33 mouse cellular contexts compared by ENCODE assay signal in the genomic region with DNA sequence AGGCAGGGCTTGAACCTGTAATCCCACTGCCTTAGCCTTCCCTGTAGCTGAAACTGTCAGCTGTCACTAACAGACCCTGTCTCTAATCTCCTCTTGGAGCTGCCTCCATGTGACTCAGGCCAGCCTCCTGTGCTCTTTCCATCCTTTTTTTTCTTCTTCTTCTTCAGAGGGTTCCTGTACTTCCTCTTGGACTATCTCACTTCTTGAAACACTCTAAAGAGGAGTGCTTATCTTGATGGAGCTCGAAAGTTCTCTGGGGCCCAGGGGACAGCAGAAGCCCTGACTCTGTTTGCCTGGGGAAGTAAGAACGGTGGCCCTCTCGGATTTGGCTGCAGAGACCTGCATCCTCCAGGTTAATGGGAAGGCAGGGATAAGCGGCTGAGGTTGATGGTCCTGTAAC. TPM values are rescaled to one million over a fixed set of nuclear protein-coding genes. Genes with fewer than 3 reads are reported as not detected.
A peak's percentile ranks its signal among the peaks of the same experiment; 100 is the strongest.
DNase-seq lines count a peak whose midpoint lies in the region; ATAC-seq and TF ChIP-seq lines count a peak whose summit lies in the region.
"Had no signal": no experiment of that assay in that cellular context is flagged by ENCODE, and none has a peak within 500 bp of the region (broad histone marks: within the 10 kb centered on the region; RNA-seq: fewer than 3 reads in every experiment).

No protein-coding gene starts in this region.

- 82% methylated on average over 4 of the region's 4 CpGs for WGBS in midbrain, embryonic 10.5 days

- H3K9ac ChIP-seq in CH12.LX (ENCODE audit: insufficient read depth, low read depth), result no peak overlapping the region
- H3K9ac ChIP-seq: heart, embryonic 13.5 days; hindbrain, embryonic 14.5 days; limb, embryonic 12.5 days; liver, embryonic 14.5 days; midbrain, embryonic 15.5 days; neural tube, embryonic 15.5 days had no signal

- TF ChIP-seq RAD21 in CH12.LX (IDR thresholded peaks at IDR 0.05; ENCODE audit: low read depth, low read length), result no peak

- no peak for TF ChIP-seq POLR2A in CH12.LX (IDR thresholded peaks at IDR 0.05; ENCODE audit: low read depth, low read length)

- no peak overlapping the region for H3K27ac ChIP-seq in gastrocnemius, adult 2 months
- no peak overlapping the region for H3K27ac ChIP-seq in CH12.LX (ENCODE audit: insufficient read depth, low read depth)
- H3K27ac ChIP-seq in midbrain, embryonic 10.5 days (replicated peaks), result no peak overlapping the region
- H3K27ac ChIP-seq: heart, embryonic 13.5 days; hindbrain, embryonic 14.5 days; limb, embryonic 12.5 days; liver, embryonic 14.5 days; midbrain, embryonic 15.5 days; neural tube, embryonic 15.5 days; stomach, postnatal 0 days had no signal

- H3K4me3 ChIP-seq in gastrocnemius, adult 2 months, result 0 out of 2 replicates have a peak overlapping the region, but pooled peaks have one; percentile 9
- H3K4me3 ChIP-seq in CH12.LX (replicated peaks in 1 of 3; ENCODE audit: low read depth in 2 of 3, low read length in 2 of 3, poor library complexity in 1 of 3), result no peak overlapping the region
- H3K4me3 ChIP-seq in midbrain, embryonic 10.5 days, result no peak overlapping the region
- H3K4me3 ChIP-seq: erythroblast, embryonic 14.5 days; heart, embryonic 13.5 days; limb, embryonic 12.5 days; midbrain, embryonic 15.5 days; neural tube, embryonic 15.5 days had no signal

- no peak overlapping the region for H3K4me2 ChIP-seq in CH12.LX (ENCODE audit: insufficient read depth, low read depth, poor library complexity, severe bottlenecking)
- H3K4me2 ChIP-seq: heart, embryonic 13.5 days; hindbrain, embryonic 14.5 days; limb, embryonic 12.5 days; midbrain, embryonic 15.5 days; neural tube, embryonic 15.5 days had no signal

- H3K9me3 ChIP-seq in CH12.LX (replicated peaks; ENCODE audit: low read length), result no peaks in the 10 kb centered on the region
- no peaks in the 10 kb centered on the region for H3K9me3 ChIP-seq in midbrain, embryonic 10.5 days (replicated peaks)
- H3K9me3 ChIP-seq: heart, embryonic 13.5 days; limb, embryonic 12.5 days; midbrain, embryonic 15.5 days; neural tube, embryonic 15.5 days had no signal

- intact Hi-C loops in gastrocnemius, adult 2 months (cut with DNase I), result no loop called here

- H3K27me3 ChIP-seq in CH12.LX (replicated peaks), result no peaks in the 10 kb centered on the region
- peaks cover under 1% of the 10 kb centered on the region; the same call in 1 of the 2 replicates for H3K27me3 ChIP-seq in midbrain, embryonic 10.5 days (ENCODE audit: low read depth, poor library complexity, severe bottlenecking)
- H3K27me3 ChIP-seq: limb, embryonic 12.5 days; midbrain, embryonic 15.5 days; neural tube, embryonic 15.5 days had no signal

- H3K36me3 ChIP-seq in CH12.LX (replicated peaks in 1 of 2; ENCODE audit: control insufficient read depth in 1 of 2, insufficient read depth in 1 of 2, low read length in 1 of 2), result peaks cover 0 to 2% of the 10 kb centered on the region in 2 experiments
- H3K36me3 ChIP-seq in midbrain, embryonic 10.5 days, result no peaks in the 10 kb centered on the region
- H3K36me3 ChIP-seq: heart, embryonic 13.5 days; limb, embryonic 12.5 days; midbrain, embryonic 15.5 days; neural tube, embryonic 15.5 days had no signal

- peak; percentile 14; the same call in 1 of the 2 replicates for TF ChIP-seq EP300 in CH12.LX (IDR thresholded peaks at IDR 0.05; ENCODE audit: low read length)

- DNase-seq in gastrocnemius, adult 2 months, result no peak
- DNase-seq in gastrocnemius, postnatal 25 days, result no peak
- DNase-seq in CH12.LX (ENCODE audit: extremely low read depth), result peak; percentile 29
- no peak for DNase-seq in cerebellum, adult 18-20 months
- no peak for DNase-seq in midbrain, embryonic 10.5 days (ENCODE audit: low spot score)
- no peak for DNase-seq in ovary, adult 18-20 months (ENCODE audit: low spot score)
- DNase-seq: adrenal gland, postnatal 25 days; cerebellum, adult 9-11 months; heart, postnatal 10 days; kidney, postnatal 14 days; layer of hippocampus, adult 9-11 months; lung, postnatal 36 days; right cerebral cortex, postnatal 25 days; spleen, adult 18-20 months; thymus, adult 2 months had no signal

- dilution Hi-C loops in CH12.LX (cut with MboI; ENCODE audit: extremely low pct_ligation_motif_present, extremely low pct_unique_long_range_greater_than_20kb, low sequenced_read_pairs), result loop anchor here (25.0 kb wide), 1 partner anchor 217 kb away; a partner anchor contains a TSS

- peaks cover 21 to 54% of the 10 kb centered on the region in 2 experiments for H3K4me1 ChIP-seq in CH12.LX (ENCODE audit: control insufficient read depth in 1 of 2, insufficient read depth in 2 of 2)
- H3K4me1 ChIP-seq in midbrain, embryonic 10.5 days, result peaks cover 8% of the 10 kb centered on the region; the same call in 1 of the 2 replicates
- H3K4me1 ChIP-seq: limb, embryonic 12.5 days; neural tube, embryonic 15.5 days had no signal

- TF ChIP-seq CTCF in gastrocnemius, adult 2 months (IDR thresholded peaks at IDR 0.05), result no peak
- TF ChIP-seq CTCF in CH12.LX (conservative IDR thresholded peaks at IDR 0.05 in 1 of 2, IDR thresholded peaks at IDR 0.05 in 1 of 2; ENCODE audit: low read depth in 2 of 2, low read length in 2 of 2), result no peak

- no peaks in the 10 kb centered on the region for H3K79me2 ChIP-seq in CH12.LX (replicated peaks; ENCODE audit: control insufficient read depth, extremely low read depth, insufficient read depth, poor library complexity, severe bottlenecking)

- in situ Hi-C loops in CH12.LX (cut with MboI; ENCODE audit: low pct_ligation_motif_present, low pct_unique_long_range_greater_than_20kb, low sequenced_read_pairs), result loop anchor here (5.0 kb wide), 1 partner anchor 53 kb away; a partner anchor contains a TSS

- ATAC-seq in common myeloid progenitor, adult 5-6 weeks (replicated peaks; ENCODE audit: low read depth, poor library complexity, severe bottlenecking), result peak; percentile 29; the same call in 1 of the 2 replicates
- peak; percentile 41 for ATAC-seq in megakaryocyte, adult 5-6 weeks (ENCODE audit: poor library complexity, severe bottlenecking)
- ATAC-seq: forebrain, embryonic 16.5 days; intestine, postnatal 0 days; midbrain, embryonic 15.5 days had no signal

TF ChIP-seq in CH12.LX, 34 proteins besides CTCF, POLR2A, EP300 and RAD21:
- TF ChIP-seq BHLHE40 (IDR thresholded peaks at IDR 0.05; ENCODE audit: low read depth, low read length) (no peak), ZNF384 (IDR thresholded peaks at IDR 0.05; ENCODE audit: low read depth, low read length) (peak; percentile 38), POLR2AphosphoS2 (IDR thresholded peaks at IDR 0.05; ENCODE audit: low read depth, low read length) (no peak), MYC (IDR thresholded peaks at IDR 0.05; ENCODE audit: low read depth, low read length) (no peak), ZC3H11A (IDR thresholded peaks at IDR 0.05; ENCODE audit: low read depth, low read length) (no peak)

RNA-seq across cellular contexts. Expression of a gene that starts 28.3 kb away (rescaled TPM):
- total RNA-seq in gastrocnemius, adult 2 months (2021), result under 1 TPM; 0.84 to 0.92 TPM
- under 1 TPM; 0.28 to 0.64 TPM for total RNA-seq in gastrocnemius, postnatal 25 days (2021)
- total RNA-seq in CH12.LX (2012; rRNA removed) (0.84 and 1.3 TPM in 2 replicates), CH12.LX (2014; rRNA removed) (2.9 and 3.2 TPM in 2 replicates)
- polyA plus RNA-seq in CH12.LX (2012; ENCODE audit: insufficient read length, low read depth), result 8.3 and 10.2 TPM in 2 replicates
- 10.0 and 15.6 TPM in 2 replicates for total RNA-seq in common myeloid progenitor, adult 5-6 weeks (2017)
- total RNA-seq in megakaryocyte, adult 5-6 weeks (2015), result 126 and 132 TPM in 2 replicates
- 71.5 and 74.6 TPM in 2 replicates for total RNA-seq in megakaryocyte, adult 5-6 weeks (2017)
- polyA plus RNA-seq in midbrain, embryonic 10.5 days (2016; fragmentation: Nextera tagmentation; extraction: Ambion mirVana), result 0.66 and 0.90 TPM in 2 replicates
- polyA plus RNA-seq: forebrain, embryonic 16.5 days had no signal

RNA-seq across cellular contexts. Expression of a gene that starts 33.5 kb away (rescaled TPM):
- not detected for total RNA-seq in gastrocnemius, adult 2 months (2021)
- total RNA-seq in gastrocnemius, postnatal 25 days (2021), result not detected
- total RNA-seq in CH12.LX (2012; rRNA removed) (0.25 TPM in 1 of 2 replicates, not detected in the other), CH12.LX (2014; rRNA removed) (not detected in 2 replicates)
- 1.3 TPM in 1 of 2 replicates, not detected in the other for polyA plus RNA-seq in CH12.LX (2012; ENCODE audit: insufficient read length, low read depth)
- total RNA-seq in common myeloid progenitor, adult 5-6 weeks (2017), result 1.0 TPM in 1 of 2 replicates, not detected in the other
- 0.40 and 1.2 TPM in 2 replicates for total RNA-seq in megakaryocyte, adult 5-6 weeks (2015)
- total RNA-seq in megakaryocyte, adult 5-6 weeks (2017), result 2.1 and 5.8 TPM in 2 replicates
- polyA plus RNA-seq in midbrain, embryonic 10.5 days (2016; fragmentation: Nextera tagmentation; extraction: Ambion mirVana), result not detected in 2 replicates
- total RNA-seq: adrenal gland, adult 18-20 months; adrenal gland, postnatal 25 days; heart, postnatal 10 days; hematopoietic stem cell, adult 5-6 weeks; left cerebral cortex, adult 18-20 months had no signal
- polyA plus RNA-seq: C2C12; erythroblast, embryonic 14.5 days; forebrain, embryonic 16.5 days; hindbrain, embryonic 14.5 days; lung, embryonic 16.5 days; midbrain, embryonic 15.5 days; neural tube, embryonic 15.5 days had no signal

RNA-seq across cellular contexts. Expression of a gene that starts 33.6 kb away (rescaled TPM):
- total RNA-seq in gastrocnemius, adult 2 months (2021), result not detected
- under 1 TPM in 1 of 2 experiments, not detected in 1; 0.21 TPM for total RNA-seq in gastrocnemius, postnatal 25 days (2021)
- 1.1 and 1.2 TPM in 2 replicates for total RNA-seq in CH12.LX (2012; rRNA removed)
- total RNA-seq in CH12.LX (2014; rRNA removed), result 0.54 and 0.73 TPM in 2 replicates
- polyA plus RNA-seq in CH12.LX (2012; ENCODE audit: insufficient read length, low read depth), result 1.3 and 1.4 TPM in 2 replicates
- 0.32 and 1.5 TPM in 2 replicates for total RNA-seq in common myeloid progenitor, adult 5-6 weeks (2017)
- total RNA-seq in megakaryocyte, adult 5-6 weeks (2015), result 12.7 and 15.0 TPM in 2 replicates
- total RNA-seq in megakaryocyte, adult 5-6 weeks (2017), result 6.4 and 6.5 TPM in 2 replicates
- 0.11 TPM in 1 of 2 replicates, not detected in the other for polyA plus RNA-seq in midbrain, embryonic 10.5 days (2016; fragmentation: Nextera tagmentation; extraction: Ambion mirVana)
- total RNA-seq: adrenal gland, postnatal 25 days; hematopoietic stem cell, adult 5-6 weeks had no signal
- polyA plus RNA-seq: C2C12; erythroblast, embryonic 14.5 days; forebrain, embryonic 11.5 days; limb, embryonic 12.5 days had no signal

RNA-seq across cellular contexts. Expression of a gene that starts 55.0 kb away (rescaled TPM):
- total RNA-seq in gastrocnemius, adult 2 months (2021), result 10 to 100 TPM; 29.4 to 30.5 TPM
- 10 to 100 TPM; 26.8 to 27.2 TPM for total RNA-seq in gastrocnemius, postnatal 25 days (2021)
- total RNA-seq in CH12.LX (2012; rRNA removed) (87.4 and 114 TPM in 2 replicates), CH12.LX (2014; rRNA removed) (86.7 and 91.2 TPM in 2 replicates)
- polyA plus RNA-seq in CH12.LX (2012; ENCODE audit: insufficient read length, low read depth), result 203 and 235 TPM in 2 replicates
- 37.1 and 50.5 TPM in 2 replicates for total RNA-seq in common myeloid progenitor, adult 5-6 weeks (2017)
- total RNA-seq in megakaryocyte, adult 5-6 weeks (2015), result 22.3 and 23.0 TPM in 2 replicates
- total RNA-seq in megakaryocyte, adult 5-6 weeks (2017), result 11.8 and 14.0 TPM in 2 replicates
- polyA plus RNA-seq in midbrain, embryonic 10.5 days (2016; fragmentation: Nextera tagmentation; extraction: Ambion mirVana), result 166 and 188 TPM in 2 replicates

RNA-seq across cellular contexts. Expression of a gene that starts 55.7 kb away (rescaled TPM):
- total RNA-seq in gastrocnemius, adult 2 months (2021), result 100 to 1,000 TPM; 520 to 826 TPM
- total RNA-seq in gastrocnemius, postnatal 25 days (2021), result 100 to 1,000 TPM; 671 to 699 TPM
- 317 and 342 TPM in 2 replicates for total RNA-seq in CH12.LX (2012; rRNA removed)
- 676 and 764 TPM in 2 replicates for total RNA-seq in CH12.LX (2014; rRNA removed)
- 494 and 505 TPM in 2 replicates for polyA plus RNA-seq in CH12.LX (2012; ENCODE audit: insufficient read length, low read depth)
- total RNA-seq in common myeloid progenitor, adult 5-6 weeks (2017), result 452 and 491 TPM in 2 replicates
- total RNA-seq in megakaryocyte, adult 5-6 weeks (2015), result 442 and 475 TPM in 2 replicates
- total RNA-seq in megakaryocyte, adult 5-6 weeks (2017), result 501 and 520 TPM in 2 replicates
- 492 and 506 TPM in 2 replicates for polyA plus RNA-seq in midbrain, embryonic 10.5 days (2016; fragmentation: Nextera tagmentation; extraction: Ambion mirVana)
